Mouse (Mus musculus): Measurements from ENCODE around the gene Gm20422.

Gm20422 gene

DNA sequence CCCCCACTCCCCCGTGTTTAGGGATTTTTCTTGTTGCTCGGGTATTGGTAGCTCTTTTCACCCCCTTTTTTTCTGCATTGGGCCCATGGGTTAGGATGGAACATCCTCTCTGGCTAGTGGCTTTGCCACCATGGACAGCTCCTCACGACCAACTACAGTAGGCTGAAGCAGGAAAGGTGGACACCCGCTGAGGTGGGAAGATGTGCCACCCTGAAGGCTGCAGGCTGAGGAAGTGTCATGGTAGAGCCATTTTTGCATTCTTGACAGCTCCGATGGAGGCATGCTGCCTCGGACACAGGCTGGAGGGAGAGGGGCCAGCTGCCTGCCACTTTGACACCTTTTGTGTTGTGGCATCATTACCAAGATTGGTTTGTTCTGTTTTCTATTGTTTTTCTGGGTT is 72.9 kb downstream of the Gm20422 start:
- peak; percentile 71 for DNase-seq
